Mouse (Mus musculus): ENCODE data around the gene Asic4.
A peak's percentile ranks its signal among the peaks of the same experiment; 100 is the strongest.

Asic4 gene

GRCm38 (mm10) chr1:75450314-75451005 lies at the start of gene Asic4:
TSS of gene Asic4 (plus strand) at chr1:75450436.
- no peak for DNase-seq

- DNase-seq = no peak
Observed at GRCm38 (mm10) chr1:75400493-75401115, 49.6 kb upstream of the Asic4 start.

GRCm38 (mm10) chr1:75405547-75405946 lies 44.7 kb upstream of the Asic4 start:
- no peak for DNase-seq

- DNase-seq = no peak
Observed at GRCm38 (mm10) chr1:75406173-75406572, 44.1 kb upstream of the Asic4 start.

- DNase-seq = no peak
Observed at GRCm38 (mm10) chr1:75407056-75407455, 43.2 kb upstream of the Asic4 start.

GRCm38 (mm10) chr1:75408210-75408609 lies 42.0 kb upstream of the Asic4 start:
- no peak for DNase-seq

- no peak for DNase-seq
Observed at GRCm38 (mm10) chr1:75409950-75410349, 40.3 kb upstream of the Asic4 start.

- no peak for DNase-seq
Observed at GRCm38 (mm10) chr1:75412196-75412595, 38.0 kb upstream of the Asic4 start.

GRCm38 (mm10) chr1:75413749-75414148 lies 36.5 kb upstream of the Asic4 start:
- DNase-seq = peak; percentile 23 to 46

GRCm38 (mm10) chr1:75421794-75422193 lies 28.4 kb upstream of the Asic4 start:
- no peak for DNase-seq

GRCm38 (mm10) chr1:75422216-75422822 lies 27.9 kb upstream of the Asic4 start:
- peak in 1 of 2 experiments; percentile 21 for DNase-seq

- DNase-seq = peak in 1 of 2 experiments; percentile 53
Observed at GRCm38 (mm10) chr1:75422823-75423471, 27.3 kb upstream of the Asic4 start.

GRCm38 (mm10) chr1:75423780-75424390 lies 26.4 kb upstream of the Asic4 start:
- no peak for DNase-seq

GRCm38 (mm10) chr1:75425796-75426471 lies 24.3 kb upstream of the Asic4 start:
- peak; percentile 26 to 71 for DNase-seq

GRCm38 (mm10) chr1:75435475-75436328 lies 14.5 kb upstream of the Asic4 start, which contains the start of gene Gmppa:
TSS of gene Gmppa (plus strand) at chr1:75435930.
- DNase-seq = peak; percentile 87 to 92

GRCm38 (mm10) chr1:75438782-75439181 lies 11.5 kb upstream of the Asic4 start:
- DNase-seq = no peak

GRCm38 (mm10) chr1:75440661-75441060 lies 9.6 kb upstream of the Asic4 start:
- DNase-seq = no peak

- DNase-seq = no peak
Observed at GRCm38 (mm10) chr1:75441471-75441996, 8.7 kb upstream of the Asic4 start.

- no peak for DNase-seq
Observed at GRCm38 (mm10) chr1:75442171-75442570, 8.1 kb upstream of the Asic4 start.

- no peak for DNase-seq
Observed at GRCm38 (mm10) chr1:75442811-75443210, 7.4 kb upstream of the Asic4 start.
